Comparison of ENCODE assay signal across 14 mouse cellular contexts in genomic region chr11:86973255-86973654, GRCm38 (mm10). TPM values are rescaled to one million over a fixed set of nuclear protein-coding genes. Genes with fewer than 3 reads are reported as not detected.
DNase-seq lines count a peak whose midpoint lies in the region; ATAC-seq lines count a peak whose summit lies in the region.
"Had no signal": no experiment of that assay in that cellular context is flagged by ENCODE, and none has a peak within 500 bp of the region (broad histone marks: within the 10 kb centered on the region; RNA-seq: fewer than 3 reads in every experiment).

No protein-coding gene starts in this region.

- no peaks in the 10 kb centered on the region for H3K9me3 ChIP-seq in forebrain, embryonic 10.5 days
- no peaks in the 10 kb centered on the region for H3K9me3 ChIP-seq in forebrain, embryonic 12.5 days
- no peaks in the 10 kb centered on the region for H3K9me3 ChIP-seq in kidney, embryonic 14.5 days (ENCODE audit: control insufficient read depth, low read length)
- H3K9me3 ChIP-seq in kidney, embryonic 16.5 days (ENCODE audit: low read length), result no peaks in the 10 kb centered on the region
- H3K9me3 ChIP-seq in embryonic facial prominence, embryonic 14.5 days (ENCODE audit: control insufficient read depth, low read length), result no peaks in the 10 kb centered on the region
- no peaks in the 10 kb centered on the region for H3K9me3 ChIP-seq in midbrain, embryonic 14.5 days (ENCODE audit: control insufficient read depth, low read length)

- H3K27me3 ChIP-seq in forebrain, embryonic 10.5 days (ENCODE audit: poor library complexity, severe bottlenecking), result peaks cover 44% of the 10 kb centered on the region
- H3K27me3 ChIP-seq in forebrain, embryonic 12.5 days, result peaks cover 22% of the 10 kb centered on the region
- H3K27me3 ChIP-seq in kidney, embryonic 14.5 days (ENCODE audit: control insufficient read depth, insufficient read depth, low read length), result no peaks in the 10 kb centered on the region
- H3K27me3 ChIP-seq in kidney, embryonic 16.5 days (ENCODE audit: insufficient read depth, low read length), result no peaks in the 10 kb centered on the region
- no peaks in the 10 kb centered on the region for H3K27me3 ChIP-seq in embryonic facial prominence, embryonic 14.5 days (replicated peaks; ENCODE audit: control insufficient read depth, insufficient read depth, low read length)
- H3K27me3 ChIP-seq in midbrain, embryonic 14.5 days (ENCODE audit: control insufficient read depth, insufficient read depth, low read length), result no peaks in the 10 kb centered on the region

- H3K4me3 ChIP-seq in forebrain, embryonic 10.5 days, result no peak overlapping the region
- no peak overlapping the region for H3K4me3 ChIP-seq in forebrain, embryonic 12.5 days (replicated peaks)
- H3K4me3 ChIP-seq in kidney, embryonic 14.5 days (ENCODE audit: low read length), result no peak overlapping the region
- H3K4me3 ChIP-seq in kidney, embryonic 16.5 days (ENCODE audit: low read length), result no peak overlapping the region
- H3K4me3 ChIP-seq in embryonic facial prominence, embryonic 14.5 days (ENCODE audit: low read depth, low read length), result no peak overlapping the region
- no peak overlapping the region for H3K4me3 ChIP-seq in midbrain, embryonic 14.5 days (replicated peaks; ENCODE audit: low read depth, low read length)
- H3K4me3 ChIP-seq: erythroblast, embryonic 14.5 days had no signal

- peaks cover 72% of the 10 kb centered on the region for H3K4me1 ChIP-seq in forebrain, embryonic 10.5 days
- peaks cover 48% of the 10 kb centered on the region for H3K4me1 ChIP-seq in forebrain, embryonic 12.5 days
- peaks cover 28% of the 10 kb centered on the region for H3K4me1 ChIP-seq in kidney, embryonic 14.5 days (ENCODE audit: control insufficient read depth, insufficient read depth, low read length)
- peaks cover 50% of the 10 kb centered on the region for H3K4me1 ChIP-seq in kidney, embryonic 16.5 days (ENCODE audit: insufficient read depth, low read length)
- H3K4me1 ChIP-seq in embryonic facial prominence, embryonic 14.5 days (ENCODE audit: control insufficient read depth, insufficient read depth, low read length), result peaks cover 45% of the 10 kb centered on the region
- peaks cover 23% of the 10 kb centered on the region for H3K4me1 ChIP-seq in midbrain, embryonic 14.5 days (ENCODE audit: control insufficient read depth, insufficient read depth, low read length)

- WGBS in forebrain, embryonic 10.5 days, result 78% methylated on average over 5 of the region's 5 CpGs
- WGBS in forebrain, embryonic 12.5 days, result 66% methylated on average over 5 of the region's 5 CpGs
- 46% methylated on average over 5 of the region's 5 CpGs for WGBS in kidney, embryonic 14.5 days
- WGBS in kidney, embryonic 16.5 days, result 50% methylated on average over 5 of the region's 5 CpGs
- 51% methylated on average over 5 of the region's 5 CpGs for WGBS in embryonic facial prominence, embryonic 14.5 days
- 72% methylated on average over 5 of the region's 5 CpGs for WGBS in midbrain, embryonic 14.5 days

- no peak overlapping the region for H3K4me2 ChIP-seq in forebrain, embryonic 12.5 days
- H3K4me2 ChIP-seq in kidney, embryonic 14.5 days (replicated peaks; ENCODE audit: low read depth, low read length), result no peak overlapping the region
- H3K4me2 ChIP-seq in kidney, embryonic 16.5 days (replicated peaks; ENCODE audit: low read depth, low read length), result no peak overlapping the region
- H3K4me2 ChIP-seq in embryonic facial prominence, embryonic 14.5 days (ENCODE audit: low read depth, low read length), result no peak overlapping the region
- H3K4me2 ChIP-seq in midbrain, embryonic 14.5 days (ENCODE audit: low read length), result no peak overlapping the region

- ATAC-seq in forebrain, embryonic 12.5 days (ENCODE audit: low FRiP score), result no peak
- ATAC-seq in kidney, embryonic 14.5 days (ENCODE audit: low FRiP score, low TSS enrichment), result no peak
- no peak for ATAC-seq in kidney, embryonic 16.5 days (ENCODE audit: low FRiP score, low TSS enrichment)
- peak; percentile 64 for ATAC-seq in embryonic facial prominence, embryonic 14.5 days (ENCODE audit: low read depth)
- ATAC-seq in midbrain, embryonic 14.5 days (ENCODE audit: low FRiP score, low TSS enrichment), result no peak
- ATAC-seq in cerebellum, adult (ENCODE audit: insufficient number of reproducible peaks, low FRiP score, low TSS enrichment), result no peak
- ATAC-seq: intestine, postnatal 0 days had no signal

- H3K27ac ChIP-seq in forebrain, embryonic 10.5 days, result peak overlapping the region; percentile 13; the same call in 1 of the 2 replicates
- H3K27ac ChIP-seq in forebrain, embryonic 12.5 days, result no peak overlapping the region
- H3K27ac ChIP-seq in kidney, embryonic 14.5 days (ENCODE audit: low read depth, low read length), result no peak overlapping the region
- no peak overlapping the region for H3K27ac ChIP-seq in kidney, embryonic 16.5 days (ENCODE audit: low read length)
- H3K27ac ChIP-seq in embryonic facial prominence, embryonic 14.5 days (replicated peaks; ENCODE audit: low read depth, low read length), result peak overlapping the region; percentile 54; the same call in 1 of the 2 replicates
- peak overlapping the region; percentile 70 for H3K27ac ChIP-seq in midbrain, embryonic 14.5 days (replicated peaks; ENCODE audit: low read depth, low read length)

- H3K36me3 ChIP-seq in forebrain, embryonic 10.5 days (replicated peaks), result no peaks in the 10 kb centered on the region
- H3K36me3 ChIP-seq in forebrain, embryonic 12.5 days (replicated peaks), result peaks cover 9% of the 10 kb centered on the region; the same call in 1 of the 2 replicates
- H3K36me3 ChIP-seq in kidney, embryonic 14.5 days (ENCODE audit: control insufficient read depth, insufficient read depth, low read length), result peaks cover 22% of the 10 kb centered on the region
- peaks cover 17% of the 10 kb centered on the region; the same call in 1 of the 2 replicates for H3K36me3 ChIP-seq in kidney, embryonic 16.5 days (ENCODE audit: insufficient read depth, low read length)
- peaks cover 21% of the 10 kb centered on the region; the same call in 1 of the 2 replicates for H3K36me3 ChIP-seq in embryonic facial prominence, embryonic 14.5 days (ENCODE audit: control insufficient read depth, insufficient read depth, low read length)
- H3K36me3 ChIP-seq in midbrain, embryonic 14.5 days (ENCODE audit: control insufficient read depth, insufficient read depth, low read length), result peaks cover 8% of the 10 kb centered on the region; the same call in 1 of the 2 replicates

- no peak for DNase-seq in forebrain, embryonic 10.5 days (ENCODE audit: extremely low spot score, low spot score)
- peak; percentile 47 for DNase-seq in embryonic facial prominence, embryonic 14.5 days (ENCODE audit: low spot score)
- DNase-seq in midbrain, embryonic 14.5 days, result no peak
- DNase-seq in spleen, postnatal 36 days (ENCODE audit: low spot score in 2 of 2), result no peak
- DNase-seq: adrenal gland, adult 8-10 months; heart, adult 11 months; lung, adult 18-20 months; thymus, adult 18-20 months had no signal

- H3K9ac ChIP-seq in forebrain, embryonic 12.5 days, result no peak overlapping the region
- 0 out of 2 replicates have a peak overlapping the region, but pooled peaks have one; percentile 28 for H3K9ac ChIP-seq in kidney, embryonic 14.5 days (ENCODE audit: low read depth, low read length)
- H3K9ac ChIP-seq in kidney, embryonic 16.5 days (replicated peaks; ENCODE audit: low read length), result no peak overlapping the region
- no peak overlapping the region for H3K9ac ChIP-seq in embryonic facial prominence, embryonic 14.5 days (ENCODE audit: low read depth, low read length)
- no peak overlapping the region for H3K9ac ChIP-seq in midbrain, embryonic 14.5 days (replicated peaks; ENCODE audit: low read length)

RNA-seq across cellular contexts. Expression of gene Ypel2, which starts 20.3 kb away (rescaled TPM):
- 2.9 and 3.2 TPM in 2 replicates for polyA plus RNA-seq in forebrain, embryonic 10.5 days (2016; fragmentation: Nextera tagmentation; extraction: Ambion mirVana)
- polyA plus RNA-seq in forebrain, embryonic 12.5 days (2016; fragmentation: Nextera tagmentation; extraction: Ambion mirVana), result 8.1 and 8.3 TPM in 2 replicates
- 7.9 and 9.1 TPM in 2 replicates for polyA plus RNA-seq in kidney, embryonic 14.5 days (2014; fragmentation: Nextera tagmentation; extraction: Ambion mirVana)
- 11.6 and 13.2 TPM in 2 replicates for polyA plus RNA-seq in kidney, embryonic 16.5 days (2015; fragmentation: Nextera tagmentation; extraction: Ambion mirVana)
- polyA plus RNA-seq in embryonic facial prominence, embryonic 14.5 days (2014; fragmentation: Nextera tagmentation; extraction: Ambion mirVana), result 7.8 and 8.6 TPM in 2 replicates
- 6.0 and 6.2 TPM in 2 replicates for polyA plus RNA-seq in midbrain, embryonic 14.5 days (2014; fragmentation: Nextera tagmentation; extraction: Ambion mirVana)

Comparison
In these comparisons a context has a peak if more than half of its experiments do, and no peak if none do; other contexts are left out.
1. H3K27ac ChIP-seq: peak in forebrain, embryonic 10.5 days (single experiment), embryonic facial prominence, embryonic 14.5 days (single experiment) and midbrain, embryonic 14.5 days (single experiment); none in forebrain, embryonic 12.5 days (single experiment), kidney, embryonic 14.5 days (single experiment) and kidney, embryonic 16.5 days (single experiment).